Mouse (Mus musculus): ENCODE data around the gene Txn2. TPM values are rescaled to one million over a fixed set of nuclear protein-coding genes. Genes with fewer than 3 reads are reported as not detected.

Txn2 gene
- polyA plus RNA-seq, 1 experiment: 253 TPM

GRCm38 (mm10) chr15:77893292-77893691 is 35.5 kb downstream of the Txn2 start:
- Histone ChIP-seq H3K27ac (ENCODE audit: control insufficient read depth, insufficient read depth, low read length) (no peak overlapping the region), H3K4me3 (ENCODE audit: control insufficient read depth, insufficient read depth, low read length) (no peak overlapping the region), H3K27me3 (ENCODE audit: control insufficient read depth, insufficient read depth, low read length) (no peaks in the 10 kb centered on the region), H3K36me3 (ENCODE audit: control insufficient read depth, insufficient read depth, low read length) (no peaks in the 10 kb centered on the region), H3K4me1 (replicated peaks; ENCODE audit: control insufficient read depth, insufficient read depth, low read length) (peaks cover 7% of the 10 kb centered on the region)
- DNase-seq: no peak
- whole genome bisulfite sequencing: 88% methylated on average over 10 of the region's 10 CpGs
- TF ChIP-seq POLR2A (IDR thresholded peaks at IDR 0.05; ENCODE audit: control insufficient read depth, extremely low read depth, insufficient read depth, low read length, poor library complexity) (no peak), CTCF (IDR thresholded peaks at IDR 0.05; ENCODE audit: borderline replicate concordance, control insufficient read depth, extremely low read depth, insufficient read depth, low read length, poor library complexity) (no peak)

GRCm38 (mm10) chr15:77892420-77892819 is 36.4 kb downstream of the Txn2 start:
- Histone ChIP-seq H3K27me3 (ENCODE audit: control insufficient read depth, insufficient read depth, low read length) (no peaks in the 10 kb centered on the region), H3K36me3 (ENCODE audit: control insufficient read depth, insufficient read depth, low read length) (no peaks in the 10 kb centered on the region), H3K4me1 (replicated peaks; ENCODE audit: control insufficient read depth, insufficient read depth, low read length) (peaks cover 7% of the 10 kb centered on the region), H3K4me3 (ENCODE audit: control insufficient read depth, insufficient read depth, low read length) (no peak overlapping the region), H3K27ac (ENCODE audit: control insufficient read depth, insufficient read depth, low read length) (no peak overlapping the region)
- TF ChIP-seq POLR2A (IDR thresholded peaks at IDR 0.05; ENCODE audit: control insufficient read depth, extremely low read depth, insufficient read depth, low read length, poor library complexity) (no peak), CTCF (IDR thresholded peaks at IDR 0.05; ENCODE audit: borderline replicate concordance, control insufficient read depth, extremely low read depth, insufficient read depth, low read length, poor library complexity) (no peak)
- WGBS: 94% methylated on average over 10 of the region's 10 CpGs
- no peak for DNase-seq

- Histone ChIP-seq H3K36me3 (ENCODE audit: control insufficient read depth, insufficient read depth, low read length) (no peaks in the 10 kb centered on the region), H3K4me3 (ENCODE audit: control insufficient read depth, insufficient read depth, low read length) (no peak overlapping the region), H3K27me3 (ENCODE audit: control insufficient read depth, insufficient read depth, low read length) (no peaks in the 10 kb centered on the region), H3K27ac (ENCODE audit: control insufficient read depth, insufficient read depth, low read length) (no peak overlapping the region), H3K4me1 (replicated peaks; ENCODE audit: control insufficient read depth, insufficient read depth, low read length) (peaks cover 7% of the 10 kb centered on the region)
- WGBS: 92% methylated on average over 8 of the region's 8 CpGs
- TF ChIP-seq CTCF (IDR thresholded peaks at IDR 0.05; ENCODE audit: borderline replicate concordance, control insufficient read depth, extremely low read depth, insufficient read depth, low read length, poor library complexity) (no peak), POLR2A (IDR thresholded peaks at IDR 0.05; ENCODE audit: control insufficient read depth, extremely low read depth, insufficient read depth, low read length, poor library complexity) (no peak)
- DNase-seq: no peak
Measured at GRCm38 (mm10) chr15:77891766-77892165, 37.0 kb downstream of the Txn2 start.

DNA sequence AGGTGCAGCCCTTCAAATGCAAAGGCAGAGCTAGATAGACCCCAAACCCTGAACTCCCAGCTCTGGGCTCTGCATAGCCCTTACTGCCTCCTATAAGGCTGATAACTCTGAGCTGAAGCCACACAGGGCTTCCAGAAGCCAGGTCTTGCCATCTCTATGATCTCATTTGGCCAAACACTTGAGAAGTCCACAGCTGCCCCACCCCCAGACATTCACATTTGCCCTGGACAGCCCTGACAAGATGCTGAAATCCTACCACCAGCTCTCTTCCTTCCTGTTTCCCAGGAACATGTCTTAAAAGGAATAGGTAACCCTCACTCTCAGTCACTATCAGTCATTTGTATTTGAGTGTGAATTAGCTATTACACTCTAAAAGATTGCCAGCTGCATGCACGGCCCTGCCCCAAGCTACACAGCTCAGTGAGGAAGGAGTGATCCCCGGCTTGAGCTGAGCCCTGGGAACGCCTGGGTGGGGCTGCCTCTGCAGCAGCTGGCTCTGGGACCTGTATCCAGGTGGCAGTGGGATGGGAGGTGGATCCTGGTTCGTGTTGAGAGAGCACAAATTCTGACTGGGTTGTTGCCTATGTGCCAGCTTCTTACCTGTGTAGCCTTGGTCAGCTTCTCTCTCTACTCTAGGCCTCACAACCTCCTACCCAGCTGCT is 38.9 kb downstream of the Txn2 start:
- DNase-seq: no peak
- 78% methylated on average over 4 of the region's 4 CpGs for WGBS
- no peaks in the 10 kb centered on the region for H3K36me3 ChIP-seq (ENCODE audit: control insufficient read depth, insufficient read depth, low read length)
- H3K4me1 ChIP-seq (replicated peaks; ENCODE audit: control insufficient read depth, insufficient read depth, low read length): peaks cover 5% of the 10 kb centered on the region
- H3K27ac ChIP-seq (ENCODE audit: control insufficient read depth, insufficient read depth, low read length): no peak overlapping the region
- no peak for TF ChIP-seq CTCF (IDR thresholded peaks at IDR 0.05; ENCODE audit: borderline replicate concordance, control insufficient read depth, extremely low read depth, insufficient read depth, low read length, poor library complexity)
- no peak for TF ChIP-seq POLR2A (IDR thresholded peaks at IDR 0.05; ENCODE audit: control insufficient read depth, extremely low read depth, insufficient read depth, low read length, poor library complexity)
- H3K27me3 ChIP-seq (ENCODE audit: control insufficient read depth, insufficient read depth, low read length): no peaks in the 10 kb centered on the region
- no peak overlapping the region for H3K4me3 ChIP-seq (ENCODE audit: control insufficient read depth, insufficient read depth, low read length)

DNA sequence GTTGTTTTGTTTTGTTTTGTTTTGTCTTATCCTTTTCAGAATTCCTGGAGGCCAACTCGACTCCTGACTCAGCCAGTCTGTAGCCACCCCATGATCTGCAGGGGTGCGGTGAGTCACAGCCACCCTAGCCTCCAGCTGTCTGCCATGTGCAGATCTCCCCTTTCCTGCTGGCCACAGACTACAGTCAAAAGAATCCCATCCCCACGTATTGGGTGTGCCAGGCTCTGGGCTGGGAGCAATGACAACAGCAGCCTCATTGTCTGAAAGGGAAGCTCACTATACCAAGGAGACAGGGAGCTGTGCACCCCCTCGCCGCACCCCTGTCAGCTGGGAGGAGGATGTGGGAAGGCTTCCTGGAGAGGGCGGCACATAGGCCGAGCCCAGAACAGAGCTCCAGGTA is 40.5 kb downstream of the Txn2 start:
- TF ChIP-seq CTCF (IDR thresholded peaks at IDR 0.05; ENCODE audit: borderline replicate concordance, control insufficient read depth, extremely low read depth, insufficient read depth, low read length, poor library complexity): no peak
- TF ChIP-seq POLR2A (IDR thresholded peaks at IDR 0.05; ENCODE audit: control insufficient read depth, extremely low read depth, insufficient read depth, low read length, poor library complexity): no peak
- Histone ChIP-seq H3K36me3 (ENCODE audit: control insufficient read depth, insufficient read depth, low read length) (no peaks in the 10 kb centered on the region), H3K4me3 (ENCODE audit: control insufficient read depth, insufficient read depth, low read length) (no peak overlapping the region), H3K27ac (ENCODE audit: control insufficient read depth, insufficient read depth, low read length) (no peak overlapping the region), H3K4me1 (replicated peaks; ENCODE audit: control insufficient read depth, insufficient read depth, low read length) (peaks cover under 1% of the 10 kb centered on the region; the same call in 1 of the 2 replicates), H3K27me3 (ENCODE audit: control insufficient read depth, insufficient read depth, low read length) (no peaks in the 10 kb centered on the region)
- DNase-seq: no peak
- WGBS: 79% methylated on average over 7 of the region's 7 CpGs

DNA sequence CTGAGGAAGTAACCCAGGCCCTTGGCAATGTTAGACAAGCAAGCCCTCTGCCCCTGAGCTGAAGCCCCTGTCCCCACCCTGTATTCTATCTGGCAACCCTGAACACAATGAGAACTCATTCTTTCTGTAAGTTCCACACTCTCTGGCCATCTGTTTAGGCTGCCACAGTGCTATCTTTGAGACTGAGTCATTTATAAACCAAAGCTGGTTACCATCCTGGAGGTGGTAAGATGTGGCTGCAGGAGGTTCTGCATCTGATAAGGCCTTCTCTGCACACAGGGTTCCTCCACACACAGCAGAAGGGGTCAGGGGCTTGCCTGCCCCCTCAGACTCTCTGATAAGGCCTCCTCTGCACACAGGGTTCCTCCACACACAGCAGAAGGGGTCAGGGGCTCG is 41.7 kb downstream of the Txn2 start:
- H3K27ac ChIP-seq (ENCODE audit: control insufficient read depth, insufficient read depth, low read length): no peak overlapping the region
- no peaks in the 10 kb centered on the region; the same call in 1 of the 2 replicates for H3K4me1 ChIP-seq (replicated peaks; ENCODE audit: control insufficient read depth, insufficient read depth, low read length)
- H3K36me3 ChIP-seq (ENCODE audit: control insufficient read depth, insufficient read depth, low read length): no peaks in the 10 kb centered on the region
- WGBS: 71% methylated on average over 1 of the region's 1 CpGs
- DNase-seq: no peak
- no peaks in the 10 kb centered on the region for H3K27me3 ChIP-seq (ENCODE audit: control insufficient read depth, insufficient read depth, low read length)
- TF ChIP-seq POLR2A (IDR thresholded peaks at IDR 0.05; ENCODE audit: control insufficient read depth, extremely low read depth, insufficient read depth, low read length, poor library complexity) (no peak), CTCF (IDR thresholded peaks at IDR 0.05; ENCODE audit: borderline replicate concordance, control insufficient read depth, extremely low read depth, insufficient read depth, low read length, poor library complexity) (no peak)
- no peak overlapping the region for H3K4me3 ChIP-seq (ENCODE audit: control insufficient read depth, insufficient read depth, low read length)
